8 mouse cellular contexts compared by ENCODE assay signal in genomic region chrX:52912372-52912728, GRCm38 (mm10). TPM values are rescaled to one million over a fixed set of nuclear protein-coding genes. Genes with fewer than 3 reads are reported as not detected.
DNase-seq lines count a peak whose midpoint lies in the region; ATAC-seq and TF ChIP-seq lines count a peak whose summit lies in the region.

No protein-coding gene starts in this region.

- ATAC-seq in kidney, postnatal 0 days (replicated peaks; ENCODE audit: low FRiP score, low read depth) = peak; percentile 34; the same call in 1 of the 2 replicates
- no peak for ATAC-seq in embryonic facial prominence, embryonic 11.5 days (replicated peaks; ENCODE audit: insufficient number of reproducible peaks, low FRiP score, low TSS enrichment, low read depth)
- no peak; the same call in 1 of the 2 replicates for ATAC-seq in hindbrain, postnatal 0 days
- no peak; the same call in 1 of the 2 replicates for ATAC-seq in midbrain, embryonic 16.5 days

- no peaks in the 10 kb centered on the region for H3K36me3 ChIP-seq in kidney, postnatal 0 days (ENCODE audit: insufficient read depth, low read length)
- no peaks in the 10 kb centered on the region for H3K36me3 ChIP-seq in embryonic facial prominence, embryonic 11.5 days (replicated peaks; ENCODE audit: control insufficient read depth, insufficient read depth, low read depth, low read length)
- no peaks in the 10 kb centered on the region for H3K36me3 ChIP-seq in hindbrain, postnatal 0 days (ENCODE audit: insufficient read depth, low read length)
- no peaks in the 10 kb centered on the region for H3K36me3 ChIP-seq in midbrain, embryonic 16.5 days (ENCODE audit: control insufficient read depth, insufficient read depth, low read length)

- peak overlapping the region; percentile 57 for H3K4me2 ChIP-seq in kidney, postnatal 0 days (ENCODE audit: low read length)
- peak overlapping the region; percentile 23 for H3K4me2 ChIP-seq in embryonic facial prominence, embryonic 11.5 days (ENCODE audit: low read depth, low read length)
- peak overlapping the region; percentile 55 for H3K4me2 ChIP-seq in hindbrain, postnatal 0 days (ENCODE audit: low read depth, low read length)
- H3K4me2 ChIP-seq in midbrain, embryonic 16.5 days (ENCODE audit: low read length) = peak overlapping the region; percentile 14; the same call in 1 of the 2 replicates

- no peaks in the 10 kb centered on the region for H3K4me1 ChIP-seq in kidney, postnatal 0 days (replicated peaks; ENCODE audit: insufficient read depth, low read length)
- no peaks in the 10 kb centered on the region for H3K4me1 ChIP-seq in embryonic facial prominence, embryonic 11.5 days (ENCODE audit: control insufficient read depth, insufficient read depth, low read length)
- H3K4me1 ChIP-seq in hindbrain, postnatal 0 days (ENCODE audit: insufficient read depth, low read length) = no peaks in the 10 kb centered on the region
- H3K4me1 ChIP-seq in midbrain, embryonic 16.5 days (ENCODE audit: control insufficient read depth, insufficient read depth, low read length) = peaks cover 5% of the 10 kb centered on the region

- H3K9me3 ChIP-seq in kidney, postnatal 0 days (replicated peaks; ENCODE audit: low read length) = no peaks in the 10 kb centered on the region
- no peaks in the 10 kb centered on the region for H3K9me3 ChIP-seq in embryonic facial prominence, embryonic 11.5 days (replicated peaks; ENCODE audit: control insufficient read depth, low read length)
- no peaks in the 10 kb centered on the region for H3K9me3 ChIP-seq in hindbrain, postnatal 0 days (ENCODE audit: low read length)
- H3K9me3 ChIP-seq in midbrain, embryonic 16.5 days (replicated peaks; ENCODE audit: control insufficient read depth, low read length, poor library complexity, severe bottlenecking) = no peaks in the 10 kb centered on the region

- peak overlapping the region; percentile 76 for H3K9ac ChIP-seq in kidney, postnatal 0 days (ENCODE audit: low read depth, low read length)
- H3K9ac ChIP-seq in embryonic facial prominence, embryonic 11.5 days (replicated peaks; ENCODE audit: low read length) = peak overlapping the region; percentile 89
- H3K9ac ChIP-seq in hindbrain, postnatal 0 days (replicated peaks; ENCODE audit: low read length) = peak overlapping the region; percentile 75
- peak overlapping the region; percentile 81 for H3K9ac ChIP-seq in midbrain, embryonic 16.5 days (ENCODE audit: low read depth, low read length)

- WGBS in kidney, postnatal 0 days = 28% methylated on average over 25 of the region's 26 CpGs
- WGBS in embryonic facial prominence, embryonic 11.5 days = 14% methylated on average over 26 of the region's 26 CpGs
- 23% methylated on average over 25 of the region's 26 CpGs for WGBS in hindbrain, postnatal 0 days
- 32% methylated on average over 21 of the region's 26 CpGs for WGBS in midbrain, embryonic 16.5 days

- no peak for TF ChIP-seq CTCF in kidney, postnatal 0 days (IDR thresholded peaks at IDR 0.05; ENCODE audit: low read depth)
- no peak for TF ChIP-seq CTCF in hindbrain, postnatal 0 days (IDR thresholded peaks at IDR 0.05; ENCODE audit: low read depth)

- no peak for DNase-seq in kidney, postnatal 0 days (ENCODE audit: low spot score)
- no peak for DNase-seq in kidney, postnatal 36 days
- DNase-seq in embryonic facial prominence, embryonic 11.5 days (ENCODE audit: low spot score) = no peak
- no peak for DNase-seq in hindbrain, postnatal 0 days (ENCODE audit: low spot score)
- no peak for DNase-seq in gastrocnemius, postnatal 10 days
- DNase-seq in cerebellum, adult 18-20 months = no peak
- no peak for DNase-seq in B cell, adult 2 months

- H3K27ac ChIP-seq in kidney, postnatal 0 days = peak overlapping the region; percentile 78
- H3K27ac ChIP-seq in embryonic facial prominence, embryonic 11.5 days (replicated peaks; ENCODE audit: low read depth, low read length) = peak overlapping the region; percentile 95
- peak overlapping the region; percentile 92 for H3K27ac ChIP-seq in hindbrain, postnatal 0 days
- H3K27ac ChIP-seq in midbrain, embryonic 16.5 days (ENCODE audit: low read length) = peak overlapping the region; percentile 97

- H3K4me3 ChIP-seq in kidney, postnatal 0 days (replicated peaks; ENCODE audit: low read depth, low read length) = peak overlapping the region; percentile 63
- H3K4me3 ChIP-seq in embryonic facial prominence, embryonic 11.5 days (ENCODE audit: low read depth, low read length) = peak overlapping the region; percentile 61
- peak overlapping the region; percentile 60 for H3K4me3 ChIP-seq in hindbrain, postnatal 0 days (ENCODE audit: low read length)
- H3K4me3 ChIP-seq in midbrain, embryonic 16.5 days (ENCODE audit: low read depth, low read length) = peak overlapping the region; percentile 61

- H3K27me3 ChIP-seq in kidney, postnatal 0 days (ENCODE audit: insufficient read depth, low read length) = no peaks in the 10 kb centered on the region
- no peaks in the 10 kb centered on the region for H3K27me3 ChIP-seq in embryonic facial prominence, embryonic 11.5 days (ENCODE audit: control insufficient read depth, insufficient read depth, low read length)
- H3K27me3 ChIP-seq in hindbrain, postnatal 0 days (ENCODE audit: insufficient read depth, low read length) = no peaks in the 10 kb centered on the region
- no peaks in the 10 kb centered on the region for H3K27me3 ChIP-seq in midbrain, embryonic 16.5 days (ENCODE audit: control insufficient read depth, insufficient read depth, low read depth, low read length)

RNA-seq across cellular contexts. Expression of gene Phf6, which starts 0.3 kb away (rescaled TPM):
- polyA plus RNA-seq in kidney, postnatal 0 days (2015; fragmentation: Nextera tagmentation; extraction: Ambion mirVana) = 23.4 and 25.0 TPM in 2 replicates
- polyA plus RNA-seq in embryonic facial prominence, embryonic 11.5 days (2014; fragmentation: Nextera tagmentation; extraction: Ambion mirVana) = 124 and 143 TPM in 2 replicates
- 29.7 and 32.9 TPM in 2 replicates for total RNA-seq in hindbrain, postnatal 0 days (2014; rRNA removed)
- polyA plus RNA-seq in hindbrain, postnatal 0 days (2015; fragmentation: Nextera tagmentation; extraction: Ambion mirVana) = 34.6 and 35.4 TPM in 2 replicates
- 66.9 and 79.6 TPM in 2 replicates for polyA plus RNA-seq in midbrain, embryonic 16.5 days (2015; fragmentation: Nextera tagmentation; extraction: Ambion mirVana)
- total RNA-seq in gastrocnemius, postnatal 10 days (2021) = 1 to 10 TPM; 5.1 to 5.9 TPM
